Mouse (Mus musculus): ENCODE results near the gene Sorcs2.

The Sorcs2 gene

GRCm38 (mm10) chr5:36397837-36398282 lies at the start of gene Sorcs2:
TSS of gene Sorcs2 (minus strand) at chr5:36398139.
- DNase-seq (ENCODE audit: low spot score): peak; percentile 88

- no peak for DNase-seq (ENCODE audit: low spot score)
Measured at GRCm38 (mm10) chr5:36446166-36446890, 48.4 kb upstream of the Sorcs2 start.

- no peak for DNase-seq (ENCODE audit: low spot score)
Measured at GRCm38 (mm10) chr5:36445028-36445427, 47.1 kb upstream of the Sorcs2 start.

GRCm38 (mm10) chr5:36444611-36445010 lies 46.7 kb upstream of the Sorcs2 start:
- DNase-seq (ENCODE audit: low spot score): no peak

- no peak for DNase-seq (ENCODE audit: low spot score)
Measured at GRCm38 (mm10) chr5:36440741-36441140, 42.8 kb upstream of the Sorcs2 start.

GRCm38 (mm10) chr5:36436858-36437257 lies 38.9 kb upstream of the Sorcs2 start:
- no peak for DNase-seq (ENCODE audit: low spot score)

GRCm38 (mm10) chr5:36434398-36434967 lies 36.5 kb upstream of the Sorcs2 start:
- no peak for DNase-seq (ENCODE audit: low spot score)

- DNase-seq (ENCODE audit: low spot score): no peak
Measured at GRCm38 (mm10) chr5:36431711-36432110, 33.8 kb upstream of the Sorcs2 start.

- no peak for DNase-seq (ENCODE audit: low spot score)
Measured at GRCm38 (mm10) chr5:36429551-36429950, 31.6 kb upstream of the Sorcs2 start.

GRCm38 (mm10) chr5:36427831-36428230 lies 29.9 kb upstream of the Sorcs2 start:
- no peak for DNase-seq (ENCODE audit: low spot score)

GRCm38 (mm10) chr5:36426404-36426803 lies 28.5 kb upstream of the Sorcs2 start:
- DNase-seq (ENCODE audit: low spot score): no peak

- no peak for DNase-seq (ENCODE audit: low spot score)
Measured at GRCm38 (mm10) chr5:36424676-36425075, 26.7 kb upstream of the Sorcs2 start.

GRCm38 (mm10) chr5:36422689-36423088 lies 24.8 kb upstream of the Sorcs2 start:
- no peak for DNase-seq (ENCODE audit: low spot score)

GRCm38 (mm10) chr5:36419861-36420260 lies 21.9 kb upstream of the Sorcs2 start:
- no peak for DNase-seq (ENCODE audit: low spot score)

- DNase-seq (ENCODE audit: low spot score): no peak
Measured at GRCm38 (mm10) chr5:36414712-36415331, 16.9 kb upstream of the Sorcs2 start.

GRCm38 (mm10) chr5:36398463-36399364 lies 775 bp upstream of the Sorcs2 start:
- peak; percentile 69 for DNase-seq (ENCODE audit: low spot score)

- no peak for DNase-seq (ENCODE audit: low spot score)
Measured at GRCm38 (mm10) chr5:36397384-36397759, 567 bp downstream of the Sorcs2 start.

- DNase-seq (ENCODE audit: low spot score): peak; percentile 22
Measured at GRCm38 (mm10) chr5:36396491-36397383, 1.2 kb downstream of the Sorcs2 start.

- peak; percentile 75 for DNase-seq (ENCODE audit: low spot score)
Measured at GRCm38 (mm10) chr5:36396011-36396410, 1.9 kb downstream of the Sorcs2 start.

GRCm38 (mm10) chr5:36394840-36395515 lies 3.0 kb downstream of the Sorcs2 start:
- DNase-seq (ENCODE audit: low spot score): peak; percentile 40

GRCm38 (mm10) chr5:36391751-36392150 lies 6.2 kb downstream of the Sorcs2 start:
- no peak for DNase-seq (ENCODE audit: low spot score)
